Mouse (Mus musculus): ENCODE data around the gene Usp37.
A peak's percentile ranks its signal among the peaks of the same experiment; 100 is the strongest.
"Not testable (repeated sequence)": the region's sequence is repeated elsewhere in the genome, so short reads cannot be mapped to it uniquely, and the experiment has no call there.

Gene Usp37

DNA sequence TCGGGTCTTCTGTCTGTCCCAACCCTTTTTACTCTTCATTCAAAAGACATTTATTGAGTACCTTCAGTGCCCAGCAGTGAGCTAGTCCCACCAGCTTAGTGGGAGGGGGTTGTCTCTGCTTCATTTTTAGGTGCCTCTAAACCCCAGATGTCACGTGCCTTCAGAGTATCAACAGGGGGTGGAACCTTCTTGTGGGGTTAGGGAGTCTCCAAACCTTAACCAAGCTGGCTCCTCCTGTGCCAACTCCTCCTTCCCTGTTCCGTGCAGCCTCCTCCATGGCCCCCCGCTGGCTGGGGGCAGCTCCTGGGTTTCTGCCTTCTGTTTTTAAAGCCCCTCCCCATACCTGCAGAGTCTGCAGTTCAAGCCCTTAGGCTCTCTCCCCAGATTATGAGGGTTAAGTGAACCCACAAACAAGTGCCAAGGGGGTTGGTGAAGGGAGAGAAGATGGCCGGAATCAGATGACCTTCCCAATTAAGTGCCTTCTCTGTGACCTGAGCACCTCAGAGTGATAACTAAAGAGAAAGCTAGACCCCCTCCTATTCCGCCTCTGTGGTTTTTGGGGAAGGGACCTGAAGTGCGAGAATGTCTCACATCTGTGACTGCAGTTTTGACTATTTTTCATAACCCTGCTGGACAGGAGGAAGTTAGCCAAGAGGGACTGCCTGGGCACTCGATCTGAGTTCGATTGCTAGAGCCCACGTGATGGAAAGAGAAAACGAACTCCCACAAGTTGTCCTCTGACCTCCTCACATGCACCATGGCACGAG, 147.4 kb downstream of the Usp37 start:
- not testable (repeated sequence) for DNase-seq

DNA sequence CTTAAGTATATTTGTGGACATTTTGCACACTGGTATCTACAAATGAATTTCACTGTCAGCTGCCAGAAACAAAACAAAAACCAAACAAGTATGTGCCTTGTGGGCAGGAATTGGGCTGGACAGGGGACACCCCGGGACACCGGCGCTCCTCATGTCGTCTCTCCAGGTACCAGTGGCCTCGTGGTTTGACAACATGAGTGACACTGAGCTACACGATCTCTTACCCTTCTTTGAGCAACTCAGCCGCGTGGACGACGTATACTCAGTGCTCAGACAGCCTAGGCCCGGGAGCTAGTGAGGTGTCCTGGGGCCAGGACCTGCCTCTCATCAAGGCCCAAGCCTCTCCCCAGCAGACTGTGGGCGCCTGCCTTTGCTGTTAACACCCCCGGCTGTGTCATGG, 148.8 kb downstream of the Usp37 start:
- no peak for DNase-seq

DNA sequence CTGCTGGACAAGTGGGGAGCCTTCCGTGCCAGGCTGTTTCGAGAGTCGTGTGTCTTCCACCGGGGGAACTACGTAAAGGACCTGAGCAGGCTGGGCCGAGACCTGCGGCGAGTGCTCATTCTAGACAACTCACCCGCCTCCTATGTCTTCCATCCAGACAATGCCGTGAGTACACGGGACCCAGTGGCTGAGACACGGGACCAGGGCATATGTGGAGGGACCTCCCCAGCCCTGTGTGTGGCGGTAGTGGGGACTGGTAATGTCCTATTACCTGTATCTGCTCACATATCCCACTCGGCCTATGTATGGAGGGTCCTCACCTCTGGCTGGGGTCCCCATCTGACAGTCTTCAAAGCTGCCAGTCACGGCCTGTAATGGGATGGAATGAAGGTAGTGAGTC, 149.2 kb downstream of the Usp37 start:
- no peak for DNase-seq

DNA sequence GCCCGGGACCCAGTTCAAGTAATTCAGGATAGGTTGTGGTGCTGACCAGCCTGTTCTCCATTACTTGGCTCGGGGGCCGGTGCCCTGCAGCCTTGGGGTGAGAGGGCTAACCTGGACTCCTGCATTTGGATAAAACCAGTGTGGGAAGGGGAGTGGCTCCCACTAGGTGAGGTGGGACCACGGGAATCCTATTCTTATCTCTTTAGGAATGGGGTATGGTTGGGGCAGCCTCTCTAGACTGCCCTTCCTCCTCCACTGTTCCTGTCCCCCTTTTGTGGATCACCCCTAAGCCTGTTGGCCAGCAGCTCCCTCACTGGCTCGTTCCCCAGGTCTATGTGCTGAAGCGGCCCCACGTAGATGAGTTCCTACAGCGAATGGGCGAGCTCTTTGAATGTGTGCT, 149.8 kb downstream of the Usp37 start:
- no peak for DNase-seq

DNA sequence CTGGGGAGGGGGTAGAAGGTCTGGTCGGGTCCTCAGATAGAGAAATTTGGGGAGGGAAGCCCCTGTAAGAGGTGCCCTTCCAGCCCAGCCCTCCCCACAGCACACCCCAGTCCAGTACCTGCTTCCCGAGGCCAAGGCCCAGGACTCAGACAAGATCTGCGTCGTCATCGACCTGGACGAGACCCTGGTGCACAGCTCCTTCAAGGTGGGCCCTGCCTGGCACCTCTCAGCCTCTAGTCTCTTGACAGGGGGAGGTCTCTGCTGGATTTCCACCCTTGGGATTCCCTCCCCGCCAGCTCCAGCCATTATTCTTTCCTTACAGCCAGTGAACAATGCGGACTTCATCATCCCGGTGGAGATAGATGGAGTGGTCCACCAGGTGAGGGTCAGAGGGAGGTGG, 150.4 kb downstream of the Usp37 start:
- no peak for DNase-seq

DNA sequence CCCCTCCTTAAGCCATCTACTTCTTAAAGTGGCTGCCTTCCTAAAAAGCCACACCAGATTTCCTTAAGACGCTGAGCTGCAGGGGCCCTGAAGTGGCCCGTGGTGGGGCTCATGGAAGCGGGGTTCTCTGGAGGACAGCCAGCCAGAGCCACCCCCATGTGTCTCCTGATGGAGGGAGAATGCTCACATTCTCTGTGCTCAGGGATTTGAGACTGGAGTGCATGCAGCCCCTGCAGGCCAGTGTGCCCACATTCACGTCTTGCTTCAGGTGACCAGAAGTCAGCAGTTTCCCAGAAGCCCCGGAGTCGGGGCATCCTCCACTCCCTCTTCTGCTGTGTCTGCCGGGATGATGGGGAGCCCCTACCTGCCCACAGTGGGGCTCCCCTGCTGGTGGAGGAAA, 151.1 kb downstream of the Usp37 start:
- DNase-seq: no peak

DNA sequence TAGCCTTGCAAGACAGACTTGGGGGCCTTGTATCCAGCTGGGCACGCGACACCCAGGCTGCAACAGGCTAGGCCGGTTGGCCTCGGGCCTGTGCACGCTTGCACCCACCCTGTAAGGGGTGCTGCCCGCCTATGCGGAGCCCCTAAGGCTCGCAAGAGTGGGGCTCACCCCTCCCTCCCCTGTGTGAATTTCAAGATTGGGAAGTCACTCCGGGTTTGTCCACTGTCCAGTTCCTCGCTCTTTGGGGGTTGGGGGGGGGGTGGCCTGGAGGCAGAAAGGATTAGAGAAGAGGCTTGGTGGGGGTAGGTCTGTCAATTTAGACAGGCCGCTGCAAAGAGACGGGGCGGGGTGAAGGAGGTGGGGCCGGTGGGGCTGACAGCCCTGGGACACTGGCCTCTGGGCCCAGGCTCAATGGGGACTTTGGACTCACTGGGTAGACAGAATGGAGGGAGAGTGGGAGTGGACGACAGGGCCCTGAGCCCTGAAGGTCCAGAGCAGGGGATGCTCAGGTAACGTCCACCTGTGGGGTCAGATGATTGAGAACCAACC, 151.6 kb downstream of the Usp37 start:
- no peak for DNase-seq

DNA sequence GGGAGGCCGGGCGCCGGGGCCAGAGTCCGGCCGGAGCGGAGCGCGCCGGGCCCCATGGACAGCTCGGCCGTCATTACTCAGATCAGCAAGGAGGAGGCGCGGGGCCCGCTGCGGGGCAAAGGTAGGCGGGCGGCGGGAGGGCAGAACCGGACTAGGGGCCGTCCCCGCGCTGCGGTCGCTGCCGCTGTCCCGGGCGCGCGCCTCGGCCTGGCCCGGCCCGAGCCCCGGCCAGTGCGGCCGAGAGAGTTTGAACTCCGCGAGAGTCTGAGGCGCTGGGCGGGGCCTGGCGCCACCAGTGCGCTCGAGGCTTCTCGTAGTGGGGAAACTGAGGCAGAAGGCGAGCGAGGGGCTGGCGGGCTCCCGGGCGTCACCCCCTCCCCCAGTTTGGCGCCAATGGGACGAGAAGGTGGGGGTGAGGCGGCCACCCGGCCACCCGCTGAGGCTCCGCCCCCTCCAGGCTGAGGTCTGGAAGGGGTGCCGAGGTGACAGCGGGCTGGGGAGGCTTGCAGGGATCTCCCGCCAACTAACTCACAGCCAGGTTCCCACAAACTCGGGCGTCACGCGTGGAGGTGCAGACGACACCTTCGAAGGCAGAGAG, 152.1 kb downstream of the Usp37 start:
- DNase-seq: peak; percentile 29

DNA sequence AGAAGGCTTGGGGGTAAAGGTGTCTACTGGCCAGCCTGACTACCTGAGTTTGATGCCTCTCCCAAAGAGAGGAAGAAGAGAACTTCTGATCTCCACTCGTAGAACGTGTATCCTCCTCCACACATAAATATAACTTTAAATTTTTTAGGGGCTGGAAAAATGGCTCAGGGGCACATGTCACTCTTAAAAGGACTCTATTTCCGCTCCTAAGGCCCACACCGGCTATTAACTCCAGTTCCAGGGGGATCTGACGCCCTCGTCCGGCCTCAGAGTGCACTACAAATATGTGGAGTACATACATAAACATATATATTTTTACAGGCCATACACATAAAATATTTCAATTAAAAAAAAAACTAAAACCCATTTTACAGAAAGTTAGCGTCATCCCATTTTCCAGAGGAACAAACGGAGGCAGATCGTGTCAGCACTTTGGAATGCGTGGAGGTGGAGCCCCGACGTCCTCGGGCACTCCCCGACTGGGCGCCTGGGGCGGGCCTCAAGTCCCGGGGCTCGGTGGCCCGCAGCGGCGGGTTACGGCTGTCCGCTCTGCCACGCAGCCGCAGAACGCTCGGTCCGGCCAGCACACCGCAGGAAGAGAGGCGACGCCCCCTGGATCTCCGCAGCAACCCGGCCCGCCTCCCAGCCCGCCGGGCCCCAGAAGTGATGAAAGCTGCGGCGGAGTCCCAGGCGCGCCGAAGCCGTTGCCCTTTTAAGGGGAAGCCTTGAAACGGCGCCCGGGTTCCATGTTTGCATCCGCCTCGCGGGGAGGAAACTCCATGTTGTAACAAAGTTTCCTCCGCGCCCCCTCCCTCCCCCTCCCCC, 152.9 kb downstream of the Usp37 start, which contains the start of gene Ctdsp1:
Gene Ctdsp1, plus strand, starts transcription at position 586 of the 825 bp plus-strand sequence.
- DNase-seq: peak; percentile 96

DNA sequence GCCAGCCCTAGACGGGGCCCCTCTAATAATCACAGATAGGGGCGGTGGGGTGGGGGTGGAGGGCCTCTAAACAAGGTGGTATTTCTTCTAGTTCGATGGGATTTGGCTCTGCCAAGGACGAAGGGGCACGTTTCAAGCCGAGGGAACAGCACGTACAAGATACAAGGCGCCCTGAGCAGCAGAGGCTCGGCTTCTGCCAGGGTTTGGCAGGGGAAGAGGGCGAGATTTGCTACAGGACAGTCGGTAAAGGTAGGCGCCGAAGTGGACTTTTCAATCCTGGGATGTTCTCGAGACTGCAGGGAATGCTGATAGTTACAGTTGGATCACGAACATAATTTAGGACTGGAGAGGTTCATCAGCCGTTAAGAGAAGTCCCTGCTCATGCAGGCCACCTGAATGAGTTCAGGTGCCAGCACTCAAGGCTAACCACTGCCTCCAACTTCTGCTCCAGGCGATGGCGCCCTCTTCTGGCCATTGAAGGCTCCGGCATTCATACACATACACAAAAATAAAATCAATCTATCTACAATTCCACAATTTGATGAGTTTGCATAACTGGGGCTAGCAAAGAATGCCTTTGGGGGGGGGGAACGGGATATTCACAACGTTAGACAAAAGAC, 153.7 kb downstream of the Usp37 start:
- peak; percentile 62 for DNase-seq

DNA sequence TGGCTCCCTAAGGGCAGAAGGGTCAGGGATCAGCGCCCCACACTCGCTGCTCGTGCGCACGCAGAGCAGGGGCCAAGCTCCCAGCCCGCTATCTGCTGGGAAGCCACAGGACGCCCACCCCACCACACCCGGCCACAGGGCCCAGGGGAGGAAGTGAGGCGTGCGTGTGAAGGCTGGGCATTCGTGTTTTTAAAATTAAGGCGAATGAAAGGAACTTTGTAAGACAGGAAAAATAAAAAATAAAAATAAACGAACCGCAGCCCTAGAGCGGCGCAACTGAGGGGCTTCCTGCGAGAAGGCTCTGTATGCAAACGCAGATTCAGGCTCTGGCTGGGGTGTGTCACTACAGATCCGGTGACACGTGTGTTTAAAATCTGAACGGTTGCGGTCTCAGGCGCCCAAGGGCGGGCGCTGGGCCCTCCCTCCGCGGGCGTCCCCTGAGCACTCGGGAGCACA, 154.2 kb downstream of the Usp37 start:
- DNase-seq: no peak

DNA sequence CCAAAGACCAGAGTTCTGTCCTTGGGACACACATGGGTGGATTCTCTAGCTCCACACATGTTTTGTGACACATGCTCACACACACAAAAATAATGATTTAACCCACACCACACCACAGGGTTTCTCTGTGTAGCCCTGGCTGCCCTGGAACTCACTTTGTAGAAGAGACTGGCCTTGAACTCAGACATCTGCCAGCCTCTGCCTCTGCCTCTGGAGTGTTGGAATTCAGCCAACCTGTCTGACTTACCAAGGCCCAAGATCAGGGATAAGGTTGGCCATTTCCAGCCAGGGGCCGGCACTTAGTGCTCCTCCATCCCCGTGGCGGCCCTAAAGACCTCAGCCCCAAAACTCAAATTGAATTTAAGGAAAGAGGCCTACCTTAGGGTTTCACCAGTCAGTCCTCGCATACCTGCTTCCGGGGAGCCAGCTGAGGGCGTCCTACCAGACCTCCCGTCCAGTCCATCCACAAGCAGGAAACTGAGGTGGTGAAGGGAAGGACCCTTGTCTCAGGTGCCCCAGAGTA, 155.6 kb downstream of the Usp37 start:
- DNase-seq: no peak

DNA sequence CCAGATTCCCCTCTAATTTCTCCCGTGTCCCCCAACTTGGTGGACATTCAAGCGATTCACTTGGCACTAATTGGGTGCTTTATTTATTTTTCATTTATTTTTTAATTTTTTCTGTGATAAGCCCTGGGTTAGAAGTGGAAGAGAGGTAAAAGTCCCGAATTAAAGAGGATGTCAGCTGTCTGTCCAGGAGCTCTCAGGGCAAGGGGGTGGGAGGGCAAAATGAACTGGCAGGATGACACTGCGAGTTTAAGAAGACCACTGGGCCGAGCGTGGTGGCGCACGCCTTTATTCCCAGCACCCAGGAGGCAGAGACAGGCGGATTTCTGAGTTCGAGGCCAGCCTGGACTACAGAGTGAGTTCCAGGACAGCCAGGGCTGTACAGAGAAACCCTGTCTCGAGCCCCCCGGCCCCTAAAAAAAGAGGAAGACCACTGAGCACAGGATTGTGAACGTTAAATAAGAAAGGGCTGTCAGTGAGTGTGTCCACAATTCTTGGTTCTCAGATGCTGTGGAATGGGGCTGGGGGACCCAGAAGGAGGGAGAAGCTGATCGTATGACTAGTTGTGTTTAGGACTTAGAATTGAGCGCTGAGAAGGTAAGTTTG, 156.6 kb downstream of the Usp37 start:
- no peak for DNase-seq

DNA sequence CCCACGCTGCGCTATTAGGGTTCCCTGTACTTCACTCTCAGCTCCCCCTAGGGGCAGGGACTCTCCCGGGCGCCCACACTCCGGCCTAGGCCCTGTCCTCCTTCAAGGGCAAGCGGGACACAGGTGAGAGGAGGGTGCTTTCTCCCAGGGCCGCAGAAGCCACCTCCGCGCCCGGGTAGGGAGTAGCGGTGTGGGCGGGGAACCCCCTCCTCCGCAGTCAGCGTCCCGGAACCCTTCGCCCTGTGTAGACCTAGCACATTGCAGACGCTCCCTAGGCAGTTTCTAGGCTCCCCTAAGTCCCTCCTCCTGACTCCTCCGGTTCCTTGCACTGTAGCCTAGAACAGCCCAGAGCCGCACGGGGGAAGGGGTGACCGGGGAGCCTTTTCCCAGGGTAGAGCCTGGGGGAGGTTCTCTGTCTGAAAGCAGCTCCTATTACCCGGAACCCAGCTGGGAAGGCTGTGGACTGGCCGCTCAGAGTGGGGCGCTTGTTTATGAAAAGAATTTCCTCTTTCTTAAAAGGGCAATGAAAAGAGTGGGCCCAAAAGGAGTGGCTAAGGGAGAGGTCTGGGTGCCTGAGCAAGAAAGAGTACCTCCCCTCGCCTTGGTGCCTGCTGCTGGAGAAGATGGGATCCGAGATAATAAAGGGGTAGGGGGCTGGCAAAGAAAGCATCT, 157.2 kb downstream of the Usp37 start:
- peak; percentile 81 for DNase-seq

DNA sequence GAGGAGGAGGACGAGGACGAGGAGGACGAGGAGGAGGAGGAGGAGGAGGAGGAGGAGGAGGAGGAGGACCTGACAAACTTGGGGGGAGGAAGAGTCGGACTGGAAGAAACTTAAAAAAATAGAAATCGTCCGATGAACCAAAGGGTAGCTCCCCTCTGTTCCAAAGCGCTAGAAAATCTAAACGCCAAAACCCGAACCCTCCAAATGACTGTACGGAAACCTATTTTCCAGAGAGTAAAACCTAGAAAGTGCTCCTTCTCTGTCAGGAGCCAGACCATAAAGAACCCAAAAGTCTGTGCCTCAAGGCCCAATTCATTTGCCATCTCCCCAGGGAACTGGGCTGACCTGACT, 157.7 kb downstream of the Usp37 start:
- DNase-seq: no peak

DNA sequence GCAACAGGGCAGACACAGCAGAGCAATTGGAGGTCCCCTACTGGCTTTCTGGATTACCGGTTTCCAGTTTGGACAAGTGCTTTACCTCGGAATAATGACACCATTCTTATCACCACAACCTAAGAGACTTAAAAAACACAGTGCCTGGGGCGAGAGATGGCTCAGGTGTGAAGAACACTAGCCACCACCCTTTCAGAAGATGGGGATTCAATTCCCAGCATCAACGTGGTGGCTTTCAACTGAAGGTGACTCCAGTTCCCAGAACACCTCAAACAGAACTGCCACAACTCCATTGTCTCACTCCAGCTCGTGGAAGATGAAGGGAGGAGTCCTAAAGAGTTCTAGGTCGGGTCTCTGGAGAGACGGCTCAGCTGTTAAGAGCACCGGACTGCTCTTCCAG, 158.6 kb downstream of the Usp37 start:
- no peak for DNase-seq

All from right cerebral cortex, postnatal 4 days (tissue).